Mouse (Mus musculus) left cerebral cortex, adult 2 months (tissue): Measurements from ENCODE around the gene Cnksr3. TPM values are rescaled to one million over a fixed set of nuclear protein-coding genes. Genes with fewer than 3 reads are reported as not detected.

Experiments
- DNase-seq, 2 experiments: peaks; one replicate each; pipeline ENCODE4 v3.0.0; 2021 to 2022; ENCODE audit warnings: low spot score in 2 of 2, mixed read lengths in 1 of 2; ENCODE audit errors: extremely low spot score in 1 of 2
- H3K27ac ChIP-seq: fragments of 200-600 bp; 2 replicates; pipeline ENCODE4 v1.8.1; 2022
- H3K4me3 ChIP-seq: fragments of 200-600 bp; 2 replicates; pipeline ENCODE4 v1.8.1; 2022
- CTCF ChIP-seq: fragments of 200-600 bp; IDR thresholded peaks from 2 replicates; pipeline ENCODE4 v1.8.1; 2022; ENCODE audit warnings: antibody characterized with exemption, mild to moderate bottlenecking, moderate library complexity
- intact Hi-C: fragments of 180-260 bp; cut with DNase I; formaldehyde crosslinking; loops from one replicate; pipeline ENCODE4 v1.15.1; 2025
- total RNA-seq, 2 experiments: library from RNA; stranded (reverse); gene quantifications; 2 replicates each; pipeline ENCODE4 v1.2.3; 2021

Cnksr3 gene
- total RNA-seq, 2 experiments from 2014 or later, result 3.9 to 5.2 TPM

DNA sequence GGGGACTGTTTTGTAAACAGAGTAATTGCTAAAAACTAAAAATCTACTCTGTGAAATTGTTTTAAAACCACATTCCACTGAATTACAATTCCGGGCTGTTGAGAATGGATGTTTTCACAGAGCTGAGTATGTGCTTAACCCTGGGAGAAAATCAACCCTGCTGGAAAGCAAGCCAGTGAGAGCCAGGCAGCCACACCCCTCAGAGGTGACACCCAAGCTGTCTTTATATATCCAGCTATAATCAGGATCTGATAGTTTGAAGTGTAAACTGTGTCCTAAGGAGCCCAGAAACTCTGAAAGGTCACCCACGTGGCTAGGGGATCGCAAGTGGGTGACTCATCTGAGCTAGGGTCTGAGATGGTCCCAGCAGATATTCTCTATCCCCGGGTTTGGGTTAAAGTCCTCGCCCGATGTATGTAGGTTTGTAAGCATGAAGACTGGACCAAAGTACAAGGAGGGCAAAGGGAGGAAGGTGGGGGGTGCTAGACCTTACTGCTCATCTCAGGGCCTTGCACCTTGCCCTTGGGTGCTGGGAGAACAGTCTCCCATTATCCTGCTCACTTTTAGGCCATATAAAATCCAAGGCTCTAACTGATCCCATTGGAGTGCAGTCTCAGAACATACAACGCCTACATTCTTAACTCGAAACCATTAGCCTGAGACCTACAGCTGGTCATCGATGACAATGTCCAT lies 20.2 kb downstream of the Cnksr3 start:
- intact Hi-C loops, result no loop called here
- TF ChIP-seq CTCF, result no peak
- H3K27ac ChIP-seq, result no peak overlapping the region
- no peak for DNase-seq
- no peak overlapping the region for H3K4me3 ChIP-seq

DNA sequence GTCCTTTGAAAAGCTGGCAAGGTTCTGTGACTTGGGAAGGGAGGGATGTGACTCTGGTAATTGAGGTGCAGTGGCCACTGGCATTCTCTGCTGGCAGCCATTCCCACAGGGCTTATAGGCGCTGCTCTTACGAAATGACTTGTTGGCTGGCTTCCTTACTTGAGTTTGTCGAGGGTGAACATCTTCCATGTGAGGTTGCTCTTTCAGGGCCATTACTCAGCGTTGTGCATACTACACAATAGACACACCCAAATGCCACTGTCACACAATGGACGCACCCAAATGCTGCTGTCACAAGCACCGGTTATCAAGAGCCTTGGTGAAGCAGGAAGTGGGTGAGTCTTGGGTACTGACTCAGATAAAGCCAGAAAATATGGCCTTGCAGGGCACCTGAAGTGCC lies 22.8 kb downstream of the Cnksr3 start:
- no peak for DNase-seq
- no peak for TF ChIP-seq CTCF
- no peak overlapping the region for H3K4me3 ChIP-seq
- intact Hi-C loops, result no loop called here
- H3K27ac ChIP-seq, result no peak overlapping the region

DNA sequence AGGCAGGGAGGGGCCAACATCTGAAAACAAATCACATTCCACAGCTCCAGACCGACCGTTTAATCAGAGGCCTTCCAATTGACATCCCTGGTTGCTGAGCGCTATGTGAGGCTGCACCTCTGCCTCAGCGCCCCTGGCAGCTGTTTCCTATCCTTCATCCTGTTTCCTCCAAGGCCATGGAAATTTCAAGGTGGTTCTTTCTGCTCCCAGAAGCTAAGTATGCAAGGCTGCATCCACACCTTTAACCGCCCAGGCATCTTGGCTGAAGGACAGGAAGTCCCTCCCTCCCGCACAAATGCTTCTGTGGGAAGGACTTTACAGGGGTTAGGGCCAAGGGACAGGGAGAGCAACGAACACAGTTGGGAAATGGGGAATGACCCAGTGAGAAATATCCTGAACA lies 24.2 kb downstream of the Cnksr3 start:
- Histone ChIP-seq H3K27ac (no peak overlapping the region), H3K4me3 (no peak overlapping the region)
- no peak for TF ChIP-seq CTCF
- intact Hi-C loops, result no loop called here
- no peak for DNase-seq

DNA sequence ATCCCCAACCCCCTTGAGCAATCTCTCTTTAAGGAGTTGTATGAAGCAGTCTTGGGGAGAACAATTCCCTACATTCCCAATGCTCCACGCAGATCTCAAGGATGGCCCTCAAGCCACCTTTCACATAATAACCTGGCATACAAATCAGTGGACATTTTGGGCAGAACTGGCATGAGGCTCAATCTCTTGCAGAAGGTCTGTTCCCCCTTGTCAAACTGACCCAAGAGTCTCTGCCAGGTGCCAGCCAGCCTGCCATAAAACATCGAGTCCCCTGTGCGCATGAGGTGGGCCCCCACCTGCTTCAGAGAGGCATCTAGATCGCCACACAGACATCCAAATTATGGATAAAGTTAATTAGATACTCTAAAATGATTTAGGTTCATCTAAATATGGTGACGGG lies 25.0 kb downstream of the Cnksr3 start:
- intact Hi-C loops, result no loop called here
- no peak for DNase-seq
- TF ChIP-seq CTCF, result no peak
- Histone ChIP-seq H3K27ac (no peak overlapping the region), H3K4me3 (no peak overlapping the region)

DNA sequence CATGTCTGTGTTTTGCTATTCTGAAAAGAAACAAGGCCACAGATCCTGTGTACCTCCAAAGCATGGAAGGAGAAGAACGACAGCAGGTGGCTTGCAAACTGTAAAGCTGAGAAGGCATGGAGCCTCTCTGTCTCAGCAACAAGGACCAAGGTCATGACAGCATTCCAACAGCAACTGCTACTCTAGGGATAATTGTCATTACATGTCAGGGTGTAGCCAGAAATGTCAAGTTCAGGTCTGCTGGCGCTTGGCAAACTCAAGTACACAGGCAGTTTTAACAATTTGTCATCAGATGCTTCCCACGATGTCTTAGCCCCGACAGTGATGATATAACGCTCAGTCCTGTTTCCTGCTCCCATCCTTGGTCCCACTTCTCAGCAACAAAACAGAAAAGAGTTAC lies 26.0 kb downstream of the Cnksr3 start:
- no peak overlapping the region for H3K4me3 ChIP-seq
- no peak for DNase-seq
- H3K27ac ChIP-seq, result no peak overlapping the region
- no peak for TF ChIP-seq CTCF
- intact Hi-C loops, result no loop called here

DNA sequence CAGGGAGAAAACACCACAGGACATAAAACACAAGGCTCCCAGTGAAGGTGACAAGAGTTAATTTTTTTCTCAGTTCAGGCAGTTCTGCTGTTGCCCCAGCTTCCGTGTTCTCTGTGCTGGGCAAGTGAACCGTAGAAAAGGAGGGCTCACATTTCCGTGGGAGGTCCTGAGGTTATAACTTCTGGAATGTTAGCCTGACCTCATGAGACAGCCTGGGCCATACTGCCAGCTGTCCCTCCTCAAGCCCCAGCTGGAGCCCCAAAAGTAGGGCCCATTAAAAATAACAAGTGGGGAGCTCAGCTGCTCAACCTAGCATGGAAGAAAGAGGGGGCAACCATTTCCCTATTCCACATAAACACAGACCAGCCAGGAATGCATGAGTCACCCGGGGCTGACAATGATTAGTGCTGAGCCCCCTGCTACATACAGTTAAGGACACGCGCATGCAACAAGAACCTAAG lies 28.8 kb downstream of the Cnksr3 start:
- H3K4me3 ChIP-seq, result no peak overlapping the region
- no peak overlapping the region for H3K27ac ChIP-seq
- intact Hi-C loops, result no loop called here
- TF ChIP-seq CTCF, result no peak
- no peak for DNase-seq

DNA sequence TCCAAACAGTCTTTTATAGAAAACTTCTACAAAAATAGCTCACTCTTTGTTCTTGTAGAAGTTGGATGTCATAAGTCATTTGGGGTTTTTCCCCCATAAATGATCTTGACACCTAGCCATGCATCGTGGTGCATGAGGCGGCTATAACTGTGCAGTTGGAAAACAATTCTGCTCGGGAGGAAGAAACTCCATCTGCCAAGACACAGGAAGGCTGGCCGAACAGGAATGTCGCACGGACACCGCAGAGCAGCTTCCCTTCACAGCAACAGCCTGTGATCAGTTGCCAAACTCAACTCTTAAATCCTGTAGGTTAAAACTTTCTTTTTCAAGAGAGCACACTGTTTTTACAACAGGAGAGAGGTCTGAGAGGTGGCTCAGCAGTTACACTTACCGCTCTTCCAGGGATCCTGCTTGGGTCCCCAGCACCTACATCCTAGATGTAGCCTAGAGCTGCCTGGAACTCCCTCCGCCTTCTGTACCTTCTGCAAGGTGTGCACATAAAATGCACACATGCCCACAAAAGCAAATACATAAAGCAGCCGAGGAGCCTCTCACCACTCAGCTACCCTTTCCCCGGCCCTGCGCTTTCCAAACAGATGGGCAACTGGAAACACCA lies 29.4 kb downstream of the Cnksr3 start:
- no peak for DNase-seq
- no peak overlapping the region for H3K4me3 ChIP-seq
- intact Hi-C loops, result no loop called here
- H3K27ac ChIP-seq, result no peak overlapping the region
- TF ChIP-seq CTCF, result no peak

DNA sequence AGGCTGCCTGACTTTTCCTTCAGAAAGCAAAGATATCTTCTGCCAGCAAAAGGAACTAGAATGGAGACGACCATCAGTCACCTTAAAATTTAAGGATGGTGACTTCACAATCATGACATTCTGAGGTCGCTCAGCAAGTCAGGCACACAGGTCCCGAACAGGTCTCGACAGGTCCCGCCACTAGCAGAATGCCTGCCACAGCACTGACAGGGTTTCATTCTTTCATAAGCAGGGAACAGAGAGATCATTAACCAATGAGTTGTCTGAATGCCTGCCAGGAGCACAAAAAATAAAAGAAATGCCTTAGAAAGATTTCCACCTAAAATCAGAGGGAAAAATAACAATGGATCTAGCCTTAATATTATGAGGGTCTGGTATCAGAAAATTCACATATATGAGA lies 31.7 kb downstream of the Cnksr3 start:
- TF ChIP-seq CTCF, result no peak
- intact Hi-C loops, result no loop called here

DNA sequence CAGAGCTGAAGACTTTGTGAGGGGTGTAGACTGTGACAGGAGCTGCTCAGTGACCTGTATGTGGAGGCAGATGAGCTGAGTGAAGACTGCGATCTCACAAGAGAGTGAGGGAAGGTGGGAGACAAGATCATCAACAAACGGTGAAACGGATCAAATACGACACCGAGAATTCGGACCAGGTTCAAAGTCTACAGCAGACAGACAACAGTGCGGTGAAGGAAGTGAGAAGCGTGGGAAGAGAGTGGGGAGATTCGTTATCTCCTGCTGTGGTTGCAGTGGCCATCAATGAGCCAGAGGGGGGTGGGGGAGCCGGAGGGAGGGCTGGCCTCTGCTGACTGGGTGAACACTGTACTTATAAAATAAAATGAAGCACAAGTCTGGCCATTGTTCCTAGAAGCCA lies 33.5 kb downstream of the Cnksr3 start:
- Histone ChIP-seq H3K4me3 (no peak overlapping the region), H3K27ac (no peak overlapping the region)
- no peak for DNase-seq
- intact Hi-C loops, result no loop called here
- no peak for TF ChIP-seq CTCF

More for the DNA sequence above, 31.7 kb downstream of the Cnksr3 start:
- Histone ChIP-seq H3K4me3 (no peak overlapping the region), H3K27ac (no peak overlapping the region)
- DNase-seq, result no peak

DNA sequence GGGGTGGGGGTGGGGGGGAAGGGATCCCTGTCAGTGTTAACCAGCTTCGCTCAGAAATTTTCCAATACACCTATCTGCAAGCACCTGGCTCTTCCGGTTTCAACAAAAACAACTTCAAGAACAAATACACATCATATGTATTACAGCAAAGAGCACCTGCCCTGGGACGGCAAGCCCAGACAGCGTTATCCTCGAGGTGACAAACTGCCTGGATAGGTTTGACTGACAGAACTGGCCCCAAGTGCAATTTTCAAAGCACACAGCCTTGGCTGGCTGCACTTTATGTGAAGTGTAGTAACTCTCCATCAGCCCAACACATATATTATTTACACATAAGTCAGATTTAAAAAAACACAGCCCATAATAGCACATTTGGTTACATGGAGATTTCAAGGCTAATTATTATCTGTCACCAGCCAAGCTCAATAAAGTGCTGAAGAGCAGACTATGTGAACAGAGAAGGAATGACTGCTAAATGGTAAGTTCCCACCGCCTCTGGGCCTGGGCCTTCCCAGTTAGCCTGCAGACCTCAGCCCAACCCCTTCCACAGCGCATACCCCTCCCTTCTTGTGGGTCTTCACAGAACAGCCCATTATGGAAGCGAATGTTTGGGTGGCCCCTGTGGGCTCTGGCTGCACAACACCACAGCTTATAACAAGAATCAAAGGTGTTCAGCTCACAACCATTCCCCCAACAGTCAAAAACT lies 35.7 kb downstream of the Cnksr3 start:
- Histone ChIP-seq H3K27ac (no peak overlapping the region), H3K4me3 (no peak overlapping the region)
- DNase-seq, result no peak
- intact Hi-C loops, result no loop called here
- no peak for TF ChIP-seq CTCF

DNA sequence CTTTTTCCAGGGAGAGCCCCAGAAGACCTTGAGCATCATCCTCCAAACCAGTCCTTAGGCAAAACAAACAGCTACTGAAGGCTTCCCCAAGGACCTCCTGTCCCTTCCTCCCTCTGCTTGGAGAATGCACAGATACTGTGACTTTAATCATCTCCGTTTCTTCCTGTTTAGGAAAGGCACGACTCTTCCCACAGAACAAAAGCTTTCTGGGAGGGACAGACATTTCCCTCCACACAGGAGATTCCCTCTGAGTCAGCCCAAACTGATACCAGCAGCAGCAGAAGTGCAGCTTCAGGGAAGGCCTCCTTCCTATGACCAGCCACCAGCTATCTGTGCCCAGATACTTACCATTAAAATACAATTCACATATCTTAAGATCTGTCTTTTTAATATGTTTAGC lies 37.6 kb downstream of the Cnksr3 start:
- no peak for DNase-seq
- intact Hi-C loops, result no loop called here
- H3K4me3 ChIP-seq, result no peak overlapping the region

DNA sequence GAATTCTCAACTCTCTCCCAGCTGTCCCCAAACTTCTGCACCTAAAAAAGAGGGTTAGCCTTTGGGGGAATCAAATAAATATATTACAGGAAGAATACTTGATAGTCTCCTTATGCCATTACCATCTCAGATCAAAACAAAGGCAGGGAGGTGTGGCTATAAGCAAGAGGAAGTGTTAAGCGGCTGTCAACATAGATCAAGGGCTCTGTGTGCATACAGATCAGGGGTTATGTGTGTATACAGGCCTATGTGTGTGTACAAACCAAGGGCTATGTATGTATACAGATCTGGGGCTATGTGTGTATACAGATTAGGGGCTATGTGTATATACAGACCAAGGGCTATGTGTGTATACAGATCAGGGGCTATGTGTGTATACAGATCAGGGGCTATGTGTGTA lies 38.9 kb downstream of the Cnksr3 start:
- no peak overlapping the region for H3K27ac ChIP-seq
- TF ChIP-seq CTCF, result no peak
- H3K4me3 ChIP-seq, result no peak overlapping the region
- DNase-seq, result no peak
- intact Hi-C loops, result no loop called here

More for the DNA sequence above, 37.6 kb downstream of the Cnksr3 start:
- no peak overlapping the region for H3K27ac ChIP-seq
- TF ChIP-seq CTCF, result no peak
